Mouse (Mus musculus): Measurements from ENCODE around the gene H2-M10.5. TPM values are rescaled to one million over a fixed set of nuclear protein-coding genes. Genes with fewer than 3 reads are reported as not detected.

Gene H2-M10.5
- total RNA-seq (2023; ENCODE audit: inconsistent age) = not detected in 4 replicates

GRCm38 (mm10) chr17:36772610-36773009 is at the start of gene H2-M10.5:
Gene H2-M10.5 (plus strand): TSS chr17:36772910.

DNA sequence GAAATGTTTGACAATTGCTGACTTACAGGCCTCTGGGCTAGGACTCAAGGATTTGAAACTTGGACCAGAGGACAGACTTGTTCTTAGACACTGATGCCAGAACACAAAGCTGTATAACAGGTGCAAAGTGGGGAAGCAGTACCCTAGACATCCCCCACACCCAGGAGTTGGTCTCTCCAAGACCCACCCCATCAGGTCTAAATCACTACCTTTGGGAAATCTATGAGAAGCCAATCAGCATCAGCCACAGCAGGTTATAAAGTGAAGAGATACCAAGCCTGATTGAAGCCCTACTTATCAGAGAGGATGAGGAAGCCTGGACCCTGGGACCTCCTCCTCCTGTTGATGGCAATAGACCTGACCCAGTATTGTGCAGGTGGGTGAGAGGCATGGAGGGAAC is 39.2 kb downstream of the H2-M10.5 start, which contains the start of gene H2-M10.6:
Gene H2-M10.6 (plus strand): TSS at position 301 of the 400 bp plus-strand sequence.

Other genes starting within 250 kb of the H2-M10.5 start
- not detected in 4 replicates for gene H2-M11, start 225.8 kb upstream of the H2-M10.5 start, total RNA-seq (2023; ENCODE audit: inconsistent age)
- gene H2-M9, start 130.2 kb upstream of the H2-M10.5 start, total RNA-seq (2023; ENCODE audit: inconsistent age) = not detected in 4 replicates
- not detected in 4 replicates for gene H2-M1, start 100.7 kb upstream of the H2-M10.5 start, total RNA-seq (2023; ENCODE audit: inconsistent age)
- not detected in 4 replicates for gene H2-M10.6, start 39.3 kb downstream of the H2-M10.5 start, total RNA-seq (2023; ENCODE audit: inconsistent age)
- gene Trim26, start 64.2 kb downstream of the H2-M10.5 start, total RNA-seq (2023; ENCODE audit: inconsistent age) = 191 to 213 TPM (median 199 TPM) in 4 replicates
- not detected in 4 replicates for gene Trim15, start 94.3 kb downstream of the H2-M10.5 start, total RNA-seq (2023; ENCODE audit: inconsistent age)
- gene Trim10, start 96.7 kb downstream of the H2-M10.5 start, total RNA-seq (2023; ENCODE audit: inconsistent age) = 0.21 TPM in 1 of 4 replicates, not detected in the others
- 0.24 to 0.93 TPM in 2 of 4 replicates, not detected in the others for gene Trim40, start 117.2 kb downstream of the H2-M10.5 start, total RNA-seq (2023; ENCODE audit: inconsistent age)
- gene Trim31, start 125.2 kb downstream of the H2-M10.5 start, total RNA-seq (2023; ENCODE audit: inconsistent age) = not detected in 4 replicates
- 0.58 TPM in 1 of 4 replicates, not detected in the others for gene Rnf39, start 170.0 kb downstream of the H2-M10.5 start, total RNA-seq (2023; ENCODE audit: inconsistent age)
- gene Ppp1r11, start 178.8 kb downstream of the H2-M10.5 start, total RNA-seq (2023; ENCODE audit: inconsistent age) = 90.0 to 119 TPM (median 113 TPM) in 4 replicates
- 79.5 to 91.0 TPM (median 81.3 TPM) in 4 replicates for gene Znrd1, start 185.6 kb downstream of the H2-M10.5 start, total RNA-seq (2023; ENCODE audit: inconsistent age)
- gene Znrd1as, start 185.7 kb downstream of the H2-M10.5 start, total RNA-seq (2023; ENCODE audit: inconsistent age) = 1.6 to 2.7 TPM (median 2.1 TPM) in 4 replicates
- not detected in 4 replicates for gene 2410137M14Rik, start 208.3 kb downstream of the H2-M10.5 start, total RNA-seq (2023; ENCODE audit: inconsistent age)
- gene H2-M5, start 216.6 kb downstream of the H2-M10.5 start, total RNA-seq (2023; ENCODE audit: inconsistent age) = not detected in 4 replicates
- gene Zfp57, start 228.3 kb downstream of the H2-M10.5 start, total RNA-seq (2023; ENCODE audit: inconsistent age) = not detected in 4 replicates

Measured in B cell, adult (primary cell).